Comparison of ENCODE assay signal across 8 mouse cellular contexts in genomic region chr11:94989562-94990017, GRCm38 (mm10). TPM values are rescaled to one million over a fixed set of nuclear protein-coding genes. Genes with fewer than 3 reads are reported as not detected.
DNase-seq lines count a peak whose midpoint lies in the region; ATAC-seq and TF ChIP-seq lines count a peak whose summit lies in the region.

No protein-coding gene starts in this region.

- no peak for TF ChIP-seq RAD21 in CH12.LX (IDR thresholded peaks at IDR 0.05; ENCODE audit: low read depth, low read length)

- TF ChIP-seq EP300 in CH12.LX (IDR thresholded peaks at IDR 0.05; ENCODE audit: low read length) = peak; percentile 48; the same call in 1 of the 2 replicates

- 0 out of 2 replicates have a peak, but pooled peaks cover 3% of the 10 kb centered on the region for H3K79me2 ChIP-seq in CH12.LX (replicated peaks; ENCODE audit: control insufficient read depth, extremely low read depth, insufficient read depth, poor library complexity, severe bottlenecking)

- TF ChIP-seq CTCF in CH12.LX (conservative IDR thresholded peaks at IDR 0.05 in 1 of 2, IDR thresholded peaks at IDR 0.05 in 1 of 2; ENCODE audit: low read depth in 2 of 2, low read length in 2 of 2) = no peak; a peak in 1 of 4 replicates

- H3K4me2 ChIP-seq in CH12.LX (ENCODE audit: insufficient read depth, low read depth, poor library complexity, severe bottlenecking) = peak overlapping the region; percentile 92
- H3K4me2 ChIP-seq in heart, embryonic 13.5 days = peak overlapping the region; percentile 100
- peak overlapping the region; percentile 90 for H3K4me2 ChIP-seq in kidney, embryonic 16.5 days (replicated peaks; ENCODE audit: low read depth, low read length)
- peak overlapping the region; percentile 94 for H3K4me2 ChIP-seq in liver, embryonic 12.5 days
- peak overlapping the region; percentile 92 for H3K4me2 ChIP-seq in stomach, embryonic 15.5 days

- peak; percentile 67 for TF ChIP-seq POLR2A in CH12.LX (IDR thresholded peaks at IDR 0.05; ENCODE audit: low read depth, low read length)

- ATAC-seq in heart, embryonic 13.5 days (ENCODE audit: extremely low read depth, insufficient number of reproducible peaks, low FRiP score, low TSS enrichment) = peak; percentile 47; the same call in 1 of the 2 replicates
- ATAC-seq in kidney, embryonic 16.5 days (ENCODE audit: low FRiP score, low TSS enrichment) = peak; percentile 46
- ATAC-seq in liver, embryonic 12.5 days = peak; percentile 58
- peak; percentile 59 for ATAC-seq in stomach, embryonic 15.5 days (ENCODE audit: insufficient read depth, low FRiP score, low read depth)

- peaks cover 11% of the 10 kb centered on the region for H3K27me3 ChIP-seq in CH12.LX (replicated peaks)
- H3K27me3 ChIP-seq in erythroblast, embryonic 14.5 days (ENCODE audit: control insufficient read depth) = peaks cover 10% of the 10 kb centered on the region; the same call in 1 of the 2 replicates
- H3K27me3 ChIP-seq in heart, embryonic 13.5 days (replicated peaks) = no peaks in the 10 kb centered on the region
- H3K27me3 ChIP-seq in kidney, embryonic 16.5 days (ENCODE audit: insufficient read depth, low read length) = no peaks in the 10 kb centered on the region
- no peaks in the 10 kb centered on the region for H3K27me3 ChIP-seq in liver, embryonic 12.5 days (replicated peaks)
- no peaks in the 10 kb centered on the region for H3K27me3 ChIP-seq in stomach, embryonic 15.5 days (replicated peaks)

- dilution Hi-C loops in CH12.LX (cut with MboI; ENCODE audit: extremely low pct_ligation_motif_present, extremely low pct_unique_long_range_greater_than_20kb, low sequenced_read_pairs) = no loop called here

- peak overlapping the region; percentile 54 to 65 (median 58) for H3K4me3 ChIP-seq in CH12.LX (replicated peaks in 1 of 3; ENCODE audit: low read depth in 2 of 3, low read length in 2 of 3, poor library complexity in 1 of 3)
- H3K4me3 ChIP-seq in erythroblast, embryonic 14.5 days (replicated peaks) = peak overlapping the region; percentile 86
- H3K4me3 ChIP-seq in heart, embryonic 13.5 days = peak overlapping the region; percentile 94
- H3K4me3 ChIP-seq in kidney, embryonic 16.5 days (ENCODE audit: low read length) = peak overlapping the region; percentile 95
- peak overlapping the region; percentile 86 for H3K4me3 ChIP-seq in liver, embryonic 12.5 days
- peak overlapping the region; percentile 90 for H3K4me3 ChIP-seq in stomach, embryonic 15.5 days (replicated peaks)

- 1% methylated on average over 12 of the region's 12 CpGs for WGBS in heart, embryonic 13.5 days
- 1% methylated on average over 12 of the region's 12 CpGs for WGBS in kidney, embryonic 16.5 days
- under 1% methylated on average over 12 of the region's 12 CpGs for WGBS in liver, embryonic 12.5 days (ENCODE audit: insufficient replicate concordance)
- 1% methylated on average over 11 of the region's 12 CpGs for WGBS in stomach, embryonic 15.5 days

- DNase-seq in CH12.LX (ENCODE audit: extremely low read depth) = peak; percentile 87
- DNase-seq in brain, embryonic 18.5 days (ENCODE audit: low read depth, low spot score) = peak; percentile 86
- DNase-seq in naive thymus-derived CD4-positive, alpha-beta T cell, adult 2 months (ENCODE audit: low read depth) = peak; percentile 81

- H3K36me3 ChIP-seq in CH12.LX (replicated peaks in 1 of 2; ENCODE audit: control insufficient read depth in 1 of 2, insufficient read depth in 1 of 2, low read length in 1 of 2) = peaks cover 0 to 10% of the 10 kb centered on the region in 2 experiments
- H3K36me3 ChIP-seq in erythroblast, embryonic 14.5 days (ENCODE audit: control insufficient read depth) = peaks cover 19% of the 10 kb centered on the region
- no peaks in the 10 kb centered on the region for H3K36me3 ChIP-seq in heart, embryonic 13.5 days
- no peaks in the 10 kb centered on the region for H3K36me3 ChIP-seq in kidney, embryonic 16.5 days (ENCODE audit: insufficient read depth, low read length)
- H3K36me3 ChIP-seq in liver, embryonic 12.5 days = peaks cover 13% of the 10 kb centered on the region
- H3K36me3 ChIP-seq in stomach, embryonic 15.5 days = no peaks in the 10 kb centered on the region

- H3K27ac ChIP-seq in CH12.LX (ENCODE audit: insufficient read depth, low read depth) = peak overlapping the region; percentile 7; the same call in 1 of the 2 replicates
- H3K27ac ChIP-seq in heart, embryonic 13.5 days (replicated peaks) = peak overlapping the region; percentile 95
- peak overlapping the region; percentile 95 for H3K27ac ChIP-seq in kidney, embryonic 16.5 days (ENCODE audit: low read length)
- H3K27ac ChIP-seq in liver, embryonic 12.5 days = peak overlapping the region; percentile 90
- peak overlapping the region; percentile 96 for H3K27ac ChIP-seq in stomach, embryonic 15.5 days

- in situ Hi-C loops in CH12.LX (cut with MboI; ENCODE audit: low pct_ligation_motif_present, low pct_unique_long_range_greater_than_20kb, low sequenced_read_pairs) = no loop called here

- H3K9me3 ChIP-seq in CH12.LX (replicated peaks; ENCODE audit: low read length) = no peaks in the 10 kb centered on the region
- H3K9me3 ChIP-seq in erythroblast, embryonic 14.5 days (ENCODE audit: control insufficient read depth, low read length) = no peaks in the 10 kb centered on the region
- H3K9me3 ChIP-seq in heart, embryonic 13.5 days = no peaks in the 10 kb centered on the region
- no peaks in the 10 kb centered on the region for H3K9me3 ChIP-seq in kidney, embryonic 16.5 days (ENCODE audit: low read length)
- no peaks in the 10 kb centered on the region for H3K9me3 ChIP-seq in liver, embryonic 12.5 days (replicated peaks)
- H3K9me3 ChIP-seq in stomach, embryonic 15.5 days = no peaks in the 10 kb centered on the region

- peak overlapping the region; percentile 61 for H3K9ac ChIP-seq in CH12.LX (ENCODE audit: insufficient read depth, low read depth)
- peak overlapping the region; percentile 98 for H3K9ac ChIP-seq in heart, embryonic 13.5 days
- peak overlapping the region; percentile 93 for H3K9ac ChIP-seq in kidney, embryonic 16.5 days (replicated peaks; ENCODE audit: low read length)
- H3K9ac ChIP-seq in liver, embryonic 12.5 days = peak overlapping the region; percentile 95
- peak overlapping the region; percentile 49 for H3K9ac ChIP-seq in stomach, embryonic 15.5 days

- H3K4me1 ChIP-seq in CH12.LX (ENCODE audit: control insufficient read depth in 1 of 2, insufficient read depth in 2 of 2) = peaks cover 25 to 51% of the 10 kb centered on the region in 2 experiments
- H3K4me1 ChIP-seq in erythroblast, embryonic 14.5 days (ENCODE audit: control insufficient read depth) = peaks cover 91% of the 10 kb centered on the region
- peaks cover 71% of the 10 kb centered on the region for H3K4me1 ChIP-seq in heart, embryonic 13.5 days
- H3K4me1 ChIP-seq in kidney, embryonic 16.5 days (ENCODE audit: insufficient read depth, low read length) = peaks cover 54% of the 10 kb centered on the region
- peaks cover 82% of the 10 kb centered on the region for H3K4me1 ChIP-seq in liver, embryonic 12.5 days
- peaks cover 59% of the 10 kb centered on the region for H3K4me1 ChIP-seq in stomach, embryonic 15.5 days

RNA-seq across cellular contexts. Expression of gene Ppp1r9b, which starts 1.2 kb away (rescaled TPM):
- total RNA-seq in CH12.LX (2012; rRNA removed) (21.2 and 21.8 TPM in 2 replicates), CH12.LX (2014; rRNA removed) (5.7 and 7.8 TPM in 2 replicates)
- polyA plus RNA-seq in CH12.LX (2012; ENCODE audit: insufficient read length, low read depth) = 20.3 and 21.2 TPM in 2 replicates
- polyA plus RNA-seq in erythroblast, embryonic 14.5 days (2012) = 29.1 and 31.4 TPM in 2 replicates
- 6.5 and 6.8 TPM in 2 replicates for polyA plus RNA-seq in heart, embryonic 13.5 days (2015; fragmentation: Nextera tagmentation; extraction: Ambion mirVana)
- 9.9 and 10.7 TPM in 2 replicates for polyA plus RNA-seq in kidney, embryonic 16.5 days (2015; fragmentation: Nextera tagmentation; extraction: Ambion mirVana)
- 13.4 and 14.1 TPM in 2 replicates for polyA plus RNA-seq in liver, embryonic 12.5 days (2016; fragmentation: Nextera tagmentation; extraction: Ambion mirVana)
- polyA plus RNA-seq in stomach, embryonic 15.5 days (2015; fragmentation: Nextera tagmentation; extraction: Ambion mirVana) = 10.3 TPM in 2 replicates

RNA-seq across cellular contexts. Expression of gene Sgca, which starts 13.5 kb away (rescaled TPM):
- total RNA-seq in CH12.LX (2012; rRNA removed) (0.08 and 0.34 TPM in 2 replicates), CH12.LX (2014; rRNA removed) (not detected in 2 replicates)
- polyA plus RNA-seq in CH12.LX (2012; ENCODE audit: insufficient read length, low read depth) = 0.39 and 0.45 TPM in 2 replicates
- polyA plus RNA-seq in erythroblast, embryonic 14.5 days (2012) = not detected in 2 replicates
- 27.0 and 29.2 TPM in 2 replicates for polyA plus RNA-seq in heart, embryonic 13.5 days (2015; fragmentation: Nextera tagmentation; extraction: Ambion mirVana)
- polyA plus RNA-seq in kidney, embryonic 16.5 days (2015; fragmentation: Nextera tagmentation; extraction: Ambion mirVana) = 0.19 and 0.71 TPM in 2 replicates
- 0.17 TPM in 1 of 2 replicates, not detected in the other for polyA plus RNA-seq in liver, embryonic 12.5 days (2016; fragmentation: Nextera tagmentation; extraction: Ambion mirVana)
- polyA plus RNA-seq in stomach, embryonic 15.5 days (2015; fragmentation: Nextera tagmentation; extraction: Ambion mirVana) = 0.17 and 0.27 TPM in 2 replicates

RNA-seq across cellular contexts. Expression of gene Samd14, which starts 20.1 kb away (rescaled TPM):
- total RNA-seq in CH12.LX (2012; rRNA removed) (0.04 and 0.17 TPM in 2 replicates), CH12.LX (2014; rRNA removed) (0.07 TPM in 1 of 2 replicates, not detected in the other)
- not detected in 2 replicates for polyA plus RNA-seq in CH12.LX (2012; ENCODE audit: insufficient read length, low read depth)
- polyA plus RNA-seq in erythroblast, embryonic 14.5 days (2012) = 123 and 135 TPM in 2 replicates
- 11.6 and 11.7 TPM in 2 replicates for polyA plus RNA-seq in heart, embryonic 13.5 days (2015; fragmentation: Nextera tagmentation; extraction: Ambion mirVana)
- 19.2 and 21.2 TPM in 2 replicates for polyA plus RNA-seq in kidney, embryonic 16.5 days (2015; fragmentation: Nextera tagmentation; extraction: Ambion mirVana)
- 53.8 and 56.7 TPM in 2 replicates for polyA plus RNA-seq in liver, embryonic 12.5 days (2016; fragmentation: Nextera tagmentation; extraction: Ambion mirVana)
- 19.8 and 21.1 TPM in 2 replicates for polyA plus RNA-seq in stomach, embryonic 15.5 days (2015; fragmentation: Nextera tagmentation; extraction: Ambion mirVana)

RNA-seq across cellular contexts. Expression of gene Hils1, which starts 22.2 kb away (rescaled TPM):
- not detected in 2 replicates for total RNA-seq in CH12.LX (2012; rRNA removed)
- total RNA-seq in CH12.LX (2014; rRNA removed) = not detected in 2 replicates
- polyA plus RNA-seq in CH12.LX (2012; ENCODE audit: insufficient read length, low read depth) = not detected in 2 replicates
- polyA plus RNA-seq in erythroblast, embryonic 14.5 days (2012) = not detected in 2 replicates
- polyA plus RNA-seq in heart, embryonic 13.5 days (2015; fragmentation: Nextera tagmentation; extraction: Ambion mirVana) = 0.23 TPM in 1 of 2 replicates, not detected in the other
- not detected in 2 replicates for polyA plus RNA-seq in kidney, embryonic 16.5 days (2015; fragmentation: Nextera tagmentation; extraction: Ambion mirVana)
- polyA plus RNA-seq in liver, embryonic 12.5 days (2016; fragmentation: Nextera tagmentation; extraction: Ambion mirVana) = not detected in 2 replicates
- not detected in 2 replicates for polyA plus RNA-seq in stomach, embryonic 15.5 days (2015; fragmentation: Nextera tagmentation; extraction: Ambion mirVana)

RNA-seq across cellular contexts. Expression of gene Pdk2, which starts 51.6 kb away (rescaled TPM):
- not detected in 2 replicates for total RNA-seq in CH12.LX (2012; rRNA removed)
- not detected in 2 replicates for total RNA-seq in CH12.LX (2014; rRNA removed)
- polyA plus RNA-seq in CH12.LX (2012; ENCODE audit: insufficient read length, low read depth) = not detected in 2 replicates
- 4.0 and 7.2 TPM in 2 replicates for polyA plus RNA-seq in erythroblast, embryonic 14.5 days (2012)
- polyA plus RNA-seq in heart, embryonic 13.5 days (2015; fragmentation: Nextera tagmentation; extraction: Ambion mirVana) = 77.9 and 81.1 TPM in 2 replicates
- 72.3 and 85.2 TPM in 2 replicates for polyA plus RNA-seq in kidney, embryonic 16.5 days (2015; fragmentation: Nextera tagmentation; extraction: Ambion mirVana)
- polyA plus RNA-seq in liver, embryonic 12.5 days (2016; fragmentation: Nextera tagmentation; extraction: Ambion mirVana) = 10.0 and 11.0 TPM in 2 replicates
- 30.2 and 35.1 TPM in 2 replicates for polyA plus RNA-seq in stomach, embryonic 15.5 days (2015; fragmentation: Nextera tagmentation; extraction: Ambion mirVana)

Comparison
In these comparisons a context has a peak if more than half of its experiments do, and no peak if none do; other contexts are left out.
1. Peak in every context shown above with its lines: DNase-seq, ATAC-seq, H3K4me3 ChIP-seq and H3K27ac ChIP-seq.
2. H3K27ac ChIP-seq: peak in every context shown above with its lines; median percentile 96 in stomach, embryonic 15.5 days; 95 in heart, embryonic 13.5 days; 95 in kidney, embryonic 16.5 days; 90 in liver, embryonic 12.5 days; 7 in CH12.LX.
3. RNA of gene Sgca, which starts 13.5 kb away (polyA plus RNA-seq): 27.0 to 29.2 TPM in heart, embryonic 13.5 days; 0.19 to 0.71 TPM in kidney, embryonic 16.5 days, 0.39 to 0.45 TPM in CH12.LX, 0.17 to 0.27 TPM in stomach, embryonic 15.5 days, 0.17 TPM in liver, embryonic 12.5 days and not detected in erythroblast, embryonic 14.5 days; every median in the first group is over 10 times any median in the second.
4. RNA of gene Samd14, which starts 20.1 kb away (polyA plus RNA-seq): 123 to 135 TPM in erythroblast, embryonic 14.5 days, 53.8 to 56.7 TPM in liver, embryonic 12.5 days, 19.8 to 21.1 TPM in stomach, embryonic 15.5 days, 19.2 to 21.2 TPM in kidney, embryonic 16.5 days and 11.6 to 11.7 TPM in heart, embryonic 13.5 days; not detected in CH12.LX; every median in the first group is over 10 times any median in the second.